Mouse (Mus musculus) left cerebral cortex, adult 2 months (tissue): ENCODE data around the gene Hunk. TPM values are rescaled to one million over a fixed set of nuclear protein-coding genes. Genes with fewer than 3 reads are reported as not detected.

Experiments used
- DNase-seq, 2 experiments: peaks; one replicate each; pipeline ENCODE4 v3.0.0; 2021 to 2022; ENCODE audit warnings: low spot score in 2 of 2, mixed read lengths in 1 of 2; ENCODE audit errors: extremely low spot score in 1 of 2
- H3K27ac ChIP-seq: fragments of 200-600 bp; 2 replicates; pipeline ENCODE4 v1.8.1; 2022
- H3K4me3 ChIP-seq: fragments of 200-600 bp; 2 replicates; pipeline ENCODE4 v1.8.1; 2022
- CTCF ChIP-seq: fragments of 200-600 bp; IDR thresholded peaks from 2 replicates; pipeline ENCODE4 v1.8.1; 2022; ENCODE audit warnings: antibody characterized with exemption, mild to moderate bottlenecking, moderate library complexity
- intact Hi-C: fragments of 180-260 bp; cut with DNase I; formaldehyde crosslinking; loops from one replicate; pipeline ENCODE4 v1.15.1; 2025
- total RNA-seq, 2 experiments: library from RNA; stranded (reverse); gene quantifications; 2 replicates each; pipeline ENCODE4 v1.2.3; 2021

The Hunk gene
- total RNA-seq, 2 experiments from 2014 or later, result 14.1 to 27.2 TPM

DNA sequence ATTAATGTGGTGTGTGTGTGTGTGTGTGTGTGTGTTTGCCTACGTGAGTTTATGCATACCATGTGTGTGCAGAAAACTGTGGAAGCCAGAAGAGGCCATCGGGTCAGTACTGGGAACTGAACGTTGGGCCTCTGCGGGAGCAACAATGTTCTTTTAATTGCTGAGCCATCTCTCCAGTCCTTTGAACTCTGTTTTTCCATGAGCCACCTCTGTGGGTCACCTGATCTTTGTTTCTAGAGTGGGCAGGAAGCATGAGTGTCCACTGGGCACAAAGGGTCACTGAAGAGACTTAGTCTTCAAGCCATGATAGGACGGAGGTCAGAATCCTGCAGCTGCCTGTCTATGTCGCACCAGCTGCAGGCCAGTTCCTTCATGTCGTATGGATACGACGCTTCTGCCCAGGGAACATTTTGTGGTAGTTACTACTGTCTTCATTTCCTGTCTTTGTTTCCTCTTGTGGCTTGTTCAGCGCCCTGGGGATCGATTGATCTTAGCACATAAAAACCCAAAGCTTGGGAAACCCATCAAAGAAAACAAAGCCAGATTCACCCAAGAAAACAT lies 10.3 kb downstream of the Hunk start:
- intact Hi-C loops, result no loop called here
- no peak overlapping the region for H3K4me3 ChIP-seq
- DNase-seq, result no peak
- H3K27ac ChIP-seq, result no peak overlapping the region
- no peak for TF ChIP-seq CTCF

DNA sequence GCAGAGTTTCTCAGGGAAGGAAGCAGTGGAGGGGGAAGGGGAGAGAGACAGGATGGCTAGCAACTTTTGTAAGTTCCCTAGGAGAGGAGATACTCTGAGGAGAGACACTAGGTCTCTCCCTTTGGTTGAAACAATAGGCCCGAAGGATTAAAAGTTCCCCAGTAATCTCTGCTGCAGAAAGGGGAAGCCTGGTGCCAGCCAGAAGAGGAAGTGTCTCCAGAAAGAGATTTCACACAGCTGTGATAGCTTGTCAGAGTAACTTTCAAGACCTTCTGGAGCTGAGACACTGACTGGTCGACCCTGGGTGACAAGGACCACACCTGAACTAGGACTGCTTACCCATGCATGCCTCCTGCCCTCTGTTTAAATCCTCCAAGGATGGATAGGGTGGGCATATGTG lies 11.1 kb downstream of the Hunk start:
- Histone ChIP-seq H3K4me3 (no peak overlapping the region), H3K27ac (no peak overlapping the region)
- intact Hi-C loops, result no loop called here
- no peak for TF ChIP-seq CTCF
- no peak for DNase-seq

DNA sequence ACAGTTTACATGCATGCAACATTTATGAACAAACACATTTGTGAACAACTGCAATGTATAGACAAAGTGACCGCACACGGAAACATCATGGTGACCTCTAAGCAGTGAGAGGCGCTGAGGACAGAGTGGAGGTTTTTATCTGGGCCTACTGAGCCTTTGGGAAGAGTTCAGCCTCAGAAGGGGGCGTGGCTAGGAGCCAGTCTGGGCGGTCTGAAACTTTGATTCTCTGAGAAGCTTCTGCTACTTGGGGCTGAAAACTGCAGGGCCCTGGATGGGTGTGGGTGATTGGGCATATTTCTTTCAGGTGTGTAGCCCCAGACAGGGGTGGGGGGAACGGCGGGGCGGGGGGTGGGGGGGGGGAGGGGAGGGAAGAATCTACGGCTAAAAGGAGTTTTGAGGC lies 14.5 kb downstream of the Hunk start:
- intact Hi-C loops, result no loop called here
- TF ChIP-seq CTCF, result no peak
- no peak overlapping the region for H3K4me3 ChIP-seq
- no peak overlapping the region for H3K27ac ChIP-seq
- no peak for DNase-seq

DNA sequence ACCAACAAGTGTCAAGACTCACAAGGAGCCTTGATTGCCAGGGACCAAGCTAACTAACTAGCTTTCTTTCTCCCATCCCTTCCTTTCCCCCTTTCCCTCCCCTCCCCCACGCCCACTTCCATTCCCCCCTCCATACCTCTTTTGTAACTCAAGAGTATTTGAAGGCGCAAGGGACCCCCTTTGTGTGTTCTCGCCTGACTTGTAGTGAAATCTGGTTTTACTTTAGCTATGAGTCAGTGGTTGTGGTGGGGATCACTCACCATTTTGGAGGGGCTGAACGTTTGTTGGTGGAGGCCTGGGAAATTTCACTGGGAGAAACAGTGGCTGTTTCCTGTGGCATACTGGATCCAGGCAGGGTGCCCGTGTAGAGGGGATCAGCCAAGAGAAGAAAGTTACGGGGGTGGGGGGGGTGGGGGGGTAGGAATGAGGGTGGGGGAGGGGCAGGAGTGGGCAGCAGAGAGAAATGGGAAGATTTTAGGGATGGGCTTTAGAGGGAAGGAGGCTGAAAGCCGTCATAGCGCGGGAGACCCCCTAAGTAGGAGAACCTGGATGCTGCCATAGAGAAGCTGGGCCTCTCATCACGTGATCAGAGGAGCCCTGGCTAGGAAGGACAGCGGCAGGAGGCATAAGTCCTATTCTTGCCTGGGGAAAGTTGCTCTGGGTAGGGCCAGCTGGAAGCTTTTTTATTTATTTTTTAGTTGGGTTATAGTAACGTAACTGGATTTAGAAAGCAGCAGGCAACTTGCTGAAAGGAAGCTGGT lies 15.3 kb downstream of the Hunk start:
- intact Hi-C loops, result no loop called here
- Histone ChIP-seq H3K27ac (no peak overlapping the region), H3K4me3 (no peak overlapping the region)
- no peak for DNase-seq
- TF ChIP-seq CTCF, result no peak

DNA sequence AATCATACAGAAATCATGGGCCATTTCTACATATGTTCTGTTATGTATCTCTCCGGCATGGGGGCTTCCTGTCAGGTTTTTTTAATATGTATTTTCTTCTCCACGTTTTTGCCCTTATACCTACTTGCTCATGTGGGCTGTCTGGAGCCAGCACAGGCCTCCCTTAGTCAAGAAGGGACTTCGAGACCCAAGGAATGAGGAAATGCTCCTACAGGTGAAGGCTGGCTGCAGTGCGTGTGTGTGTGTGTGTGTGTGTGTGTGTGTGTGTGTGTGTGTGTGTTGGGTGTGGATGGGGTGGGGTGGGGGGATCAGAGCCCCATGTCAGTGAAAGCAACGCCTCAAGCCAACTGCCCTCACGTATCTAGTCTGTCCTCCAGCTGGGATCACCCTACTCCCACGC lies 16.5 kb downstream of the Hunk start:
- DNase-seq, result no peak
- intact Hi-C loops, result no loop called here
- TF ChIP-seq CTCF, result no peak
- no peak overlapping the region for H3K27ac ChIP-seq
- no peak overlapping the region for H3K4me3 ChIP-seq

DNA sequence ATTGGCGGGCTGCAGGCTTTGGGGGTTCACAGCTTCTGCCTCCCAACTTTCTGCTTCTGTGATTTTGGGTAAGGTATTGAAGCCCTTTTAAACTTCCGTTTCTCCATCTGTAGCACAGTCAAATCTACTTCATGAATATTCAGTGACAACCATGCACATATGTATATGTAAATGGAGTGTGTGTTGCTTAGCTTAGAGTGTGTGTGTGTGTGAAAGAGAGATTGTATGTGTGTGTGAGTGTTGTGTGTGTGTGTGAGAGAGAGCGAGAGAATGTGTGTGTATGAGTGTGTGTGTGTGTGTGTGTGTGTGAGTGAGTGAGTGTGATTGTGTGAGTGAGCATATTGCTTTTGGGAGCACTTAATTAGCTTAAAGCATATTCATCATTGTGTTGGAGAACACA lies 19.4 kb downstream of the Hunk start:
- Histone ChIP-seq H3K27ac (no peak overlapping the region), H3K4me3 (no peak overlapping the region)
- TF ChIP-seq CTCF, result no peak
- DNase-seq, result no peak
- intact Hi-C loops, result no loop called here

DNA sequence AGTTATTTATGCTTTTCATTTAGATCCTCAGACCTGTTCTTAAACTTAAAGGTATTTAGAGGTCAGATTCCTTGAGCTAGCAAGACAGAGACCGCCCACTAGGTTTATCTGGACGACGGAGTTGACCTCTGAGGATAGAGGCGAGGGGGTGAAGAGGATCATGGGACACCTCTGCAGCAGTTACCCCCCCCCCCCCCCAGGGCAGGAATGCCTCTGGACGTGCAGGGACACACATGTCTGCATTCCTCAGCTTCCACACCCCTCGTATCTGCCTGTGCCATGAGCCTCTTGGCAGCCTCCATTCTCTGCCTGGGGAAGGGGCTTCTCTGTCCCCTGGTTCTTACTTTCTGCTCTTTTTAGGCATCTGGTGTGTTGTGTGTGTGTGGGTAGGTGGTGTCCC lies 19.8 kb downstream of the Hunk start:
- TF ChIP-seq CTCF, result no peak
- intact Hi-C loops, result no loop called here
- Histone ChIP-seq H3K4me3 (no peak overlapping the region), H3K27ac (no peak overlapping the region)
- DNase-seq, result no peak

DNA sequence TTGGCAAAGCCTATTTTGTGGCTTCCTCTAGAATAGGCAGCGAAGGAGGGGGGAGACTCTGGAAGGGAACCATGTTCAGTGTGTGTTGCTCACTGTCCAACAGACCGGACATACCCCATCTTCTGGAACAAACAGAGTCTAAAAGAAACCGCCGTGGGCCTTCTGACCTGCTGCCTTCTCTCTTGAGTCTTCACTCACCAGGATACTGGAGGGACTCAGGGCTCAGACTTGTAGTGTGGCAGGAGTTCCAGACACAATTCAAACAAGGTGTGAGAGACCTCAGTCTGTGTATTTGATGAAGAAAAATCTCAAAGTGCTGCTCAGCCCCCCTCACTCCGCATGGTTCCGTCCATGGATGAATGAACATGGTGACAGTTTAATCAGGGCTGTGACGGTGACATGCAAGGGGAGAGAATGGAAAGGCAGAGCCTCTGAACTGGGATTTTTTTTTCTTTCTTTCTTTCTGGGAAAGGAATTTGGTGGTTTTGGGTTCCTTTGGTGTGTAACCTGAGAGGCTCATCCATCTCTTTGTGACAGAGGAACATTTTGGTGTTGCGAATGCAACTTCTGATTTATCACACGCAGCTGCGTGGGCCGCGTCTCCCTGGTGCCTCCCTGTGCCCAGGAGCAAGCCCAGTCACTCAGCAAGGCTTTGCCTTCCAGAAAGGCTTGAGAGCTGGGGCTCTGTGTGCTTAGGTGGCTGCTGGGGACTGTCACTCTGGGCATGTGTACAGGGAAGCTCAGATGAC lies 21.9 kb downstream of the Hunk start:
- intact Hi-C loops, result no loop called here
- TF ChIP-seq CTCF, result no peak
- Histone ChIP-seq H3K4me3 (no peak overlapping the region), H3K27ac (no peak overlapping the region)
- no peak for DNase-seq

DNA sequence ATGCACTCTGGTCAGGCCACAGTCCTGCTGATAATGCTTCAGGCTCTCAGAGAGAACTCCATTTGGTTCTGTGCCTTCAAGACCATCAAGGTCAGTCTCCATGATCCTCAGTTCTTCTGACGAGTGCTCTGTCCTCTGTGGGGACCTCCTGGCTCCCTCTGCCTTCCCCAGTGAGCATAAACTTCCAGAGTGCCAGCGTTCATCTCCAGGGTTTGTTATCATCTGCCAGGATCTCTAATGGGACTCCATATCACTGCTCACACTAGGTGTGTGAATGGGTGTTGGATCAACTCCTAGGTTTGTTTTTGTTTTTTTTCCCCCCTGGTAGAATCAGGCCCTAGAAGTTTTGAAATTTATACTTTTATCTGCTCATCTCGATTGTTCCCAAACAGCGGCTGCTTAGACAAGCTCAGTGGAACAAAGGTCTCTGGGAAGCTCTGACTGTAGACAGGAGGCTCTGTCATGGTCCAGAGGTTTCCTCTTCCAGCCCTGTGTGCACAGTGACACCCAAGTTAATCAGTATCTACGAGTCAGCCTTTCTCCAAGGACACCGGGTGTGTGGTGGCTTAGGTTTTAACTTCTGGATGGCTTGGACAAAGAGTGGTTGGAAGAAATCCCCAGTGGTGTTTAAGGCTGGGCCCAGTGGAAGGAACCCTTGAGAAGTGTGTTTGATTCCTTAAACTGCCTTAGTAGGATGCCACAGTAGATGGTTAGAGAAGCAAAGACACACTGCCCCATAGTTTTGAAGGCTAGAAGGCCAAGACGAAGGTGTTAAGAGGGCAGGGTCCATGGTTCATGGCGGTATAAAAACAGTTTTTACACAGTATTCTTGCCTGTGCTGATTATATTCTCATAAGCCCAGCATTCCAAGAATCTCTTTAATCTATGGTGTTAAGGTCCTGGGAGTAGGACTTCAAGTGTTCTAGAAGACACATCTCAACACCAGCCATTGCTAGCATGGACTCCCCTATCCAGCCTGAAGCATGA lies 26.6 kb downstream of the Hunk start:
- Histone ChIP-seq H3K4me3 (no peak overlapping the region), H3K27ac (no peak overlapping the region)
- TF ChIP-seq CTCF, result no peak
- no peak for DNase-seq
- intact Hi-C loops, result no loop called here

DNA sequence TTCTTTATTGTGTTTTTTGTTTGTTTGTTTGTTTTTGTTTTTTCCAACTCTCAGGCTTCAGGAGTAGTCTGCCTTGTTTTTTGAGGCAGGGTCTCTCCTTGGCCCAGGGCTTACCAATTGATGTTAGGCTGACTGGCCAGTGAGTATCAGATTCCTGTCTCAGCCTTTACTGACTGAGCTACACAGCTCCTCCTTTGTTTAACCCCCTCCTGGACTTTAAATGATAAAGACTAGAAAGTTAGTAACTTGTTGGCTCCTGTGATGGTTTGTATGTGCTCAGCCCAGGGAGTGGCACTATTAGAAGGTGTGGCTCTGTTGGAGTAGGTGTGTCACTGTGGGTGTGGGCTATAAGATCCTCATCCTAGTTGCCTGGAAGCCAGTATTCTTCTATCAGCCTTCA lies 30.8 kb downstream of the Hunk start:
- TF ChIP-seq CTCF, result no peak

DNA sequence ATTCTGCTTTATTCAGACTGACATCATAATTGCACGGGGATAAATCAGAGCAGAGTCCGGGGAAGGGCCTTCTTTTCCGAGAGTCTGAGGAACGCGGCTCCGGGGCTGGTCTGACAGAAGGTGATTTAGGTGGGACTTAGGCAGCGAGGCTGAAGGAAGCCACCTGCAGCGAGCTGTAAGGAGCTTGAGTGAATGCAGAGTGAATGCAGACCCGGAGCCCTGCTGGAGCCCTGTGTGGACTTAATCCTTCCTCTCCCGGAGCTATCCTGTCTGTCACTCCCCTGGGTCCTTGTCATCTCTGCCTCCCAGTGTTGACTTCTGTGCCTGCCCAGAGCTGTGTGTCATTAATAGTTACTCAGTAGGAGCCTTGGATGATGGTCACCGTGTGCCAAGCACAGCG lies 32.8 kb downstream of the Hunk start:
- no peak for DNase-seq
- Histone ChIP-seq H3K4me3 (no peak overlapping the region), H3K27ac (no peak overlapping the region)
- intact Hi-C loops, result no loop called here
- TF ChIP-seq CTCF, result no peak

More for the DNA sequence above, 30.8 kb downstream of the Hunk start:
- Histone ChIP-seq H3K4me3 (no peak overlapping the region), H3K27ac (no peak overlapping the region)
- DNase-seq, result no peak
- intact Hi-C loops, result no loop called here
